ENCODE assay signal across 8 mouse cellular contexts in the genomic region with DNA sequence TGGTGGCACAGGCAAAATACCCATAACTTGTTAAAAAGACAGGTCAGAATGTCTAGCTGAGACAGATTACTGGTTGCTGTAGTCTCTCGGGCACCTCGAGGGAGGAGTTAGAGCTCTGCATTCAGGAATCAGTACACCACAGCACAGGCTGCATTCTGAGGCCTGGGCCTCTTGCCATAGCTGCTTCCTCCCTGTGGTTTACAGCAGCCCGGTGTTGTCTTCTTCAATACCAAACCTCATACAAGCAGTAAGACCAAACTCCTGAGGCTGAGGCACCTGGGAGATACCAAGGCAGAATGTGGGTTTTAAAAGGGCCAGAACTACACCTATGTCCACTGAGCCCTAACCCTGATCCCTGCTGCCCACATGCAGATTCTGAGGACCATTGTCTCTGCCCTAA. TPM values are rescaled to one million over a fixed set of nuclear protein-coding genes. Genes with fewer than 3 reads are reported as not detected.
DNase-seq lines count a peak whose midpoint lies in the region; ATAC-seq and TF ChIP-seq lines count a peak whose summit lies in the region.

No protein-coding gene starts in this region.

- peaks cover 40% of the 10 kb centered on the region for H3K36me3 ChIP-seq in forebrain, embryonic 14.5 days (ENCODE audit: control insufficient read depth, insufficient read depth, low read length)
- H3K36me3 ChIP-seq in forebrain, embryonic 11.5 days (ENCODE audit: control insufficient read depth, insufficient read depth, low read length) = peaks cover 3% of the 10 kb centered on the region
- H3K36me3 ChIP-seq in hindbrain, postnatal 0 days (ENCODE audit: insufficient read depth, low read length) = peaks cover 26% of the 10 kb centered on the region
- peaks cover 17% of the 10 kb centered on the region; the same call in 1 of the 2 replicates for H3K36me3 ChIP-seq in stomach, postnatal 0 days (ENCODE audit: control insufficient read depth, insufficient read depth, low read length)

- no peak overlapping the region for H3K4me2 ChIP-seq in forebrain, embryonic 14.5 days (ENCODE audit: low read length)
- no peak overlapping the region for H3K4me2 ChIP-seq in forebrain, embryonic 11.5 days (ENCODE audit: low read depth, low read length, severe bottlenecking)
- no peak overlapping the region for H3K4me2 ChIP-seq in hindbrain, postnatal 0 days (ENCODE audit: low read depth, low read length)
- no peak overlapping the region for H3K4me2 ChIP-seq in stomach, postnatal 0 days (replicated peaks; ENCODE audit: low read depth)

- no peak overlapping the region for H3K4me3 ChIP-seq in forebrain, embryonic 14.5 days (ENCODE audit: low read depth, low read length)
- H3K4me3 ChIP-seq in forebrain, embryonic 11.5 days (ENCODE audit: low read depth, low read length) = no peak overlapping the region
- H3K4me3 ChIP-seq in hindbrain, postnatal 0 days (ENCODE audit: low read length) = no peak overlapping the region
- H3K4me3 ChIP-seq in stomach, postnatal 0 days (ENCODE audit: low read depth, low read length) = no peak overlapping the region

- no peak for ATAC-seq in forebrain, embryonic 14.5 days
- ATAC-seq in forebrain, embryonic 11.5 days (replicated peaks; ENCODE audit: low FRiP score) = no peak
- no peak for ATAC-seq in hindbrain, postnatal 0 days
- ATAC-seq in stomach, postnatal 0 days (ENCODE audit: low FRiP score, low TSS enrichment) = no peak

- peak; percentile 19 for DNase-seq in forebrain, embryonic 14.5 days (ENCODE audit: low spot score)
- no peak for DNase-seq in forebrain, embryonic 11.5 days (ENCODE audit: low spot score)
- peak; percentile 45 for DNase-seq in thymus, postnatal 0 days (ENCODE audit: low spot score)
- no peak for DNase-seq in thymus, adult 18-20 months
- peak; percentile 17 for DNase-seq in hindbrain, postnatal 0 days (ENCODE audit: low spot score)
- peak; percentile 27 for DNase-seq in stomach, postnatal 0 days (ENCODE audit: low spot score)
- no peak for DNase-seq in retina, embryonic 14.5 days (ENCODE audit: low spot score)
- no peak for DNase-seq in lung, postnatal 10 days

- WGBS in forebrain, embryonic 14.5 days = 55% methylated on average over 3 of the region's 3 CpGs
- WGBS in forebrain, embryonic 11.5 days = 70% methylated on average over 3 of the region's 3 CpGs
- WGBS in hindbrain, postnatal 0 days = 31% methylated on average over 3 of the region's 3 CpGs
- WGBS in stomach, postnatal 0 days = 21% methylated on average over 3 of the region's 3 CpGs

- H3K9me3 ChIP-seq in forebrain, embryonic 14.5 days (replicated peaks; ENCODE audit: control insufficient read depth, low read length) = no peaks in the 10 kb centered on the region
- no peaks in the 10 kb centered on the region for H3K9me3 ChIP-seq in forebrain, embryonic 11.5 days (ENCODE audit: control insufficient read depth, low read length)
- H3K9me3 ChIP-seq in hindbrain, postnatal 0 days (ENCODE audit: low read length) = no peaks in the 10 kb centered on the region
- H3K9me3 ChIP-seq in stomach, postnatal 0 days (ENCODE audit: control insufficient read depth, low read length) = no peaks in the 10 kb centered on the region

- no peaks in the 10 kb centered on the region for H3K27me3 ChIP-seq in forebrain, embryonic 14.5 days (replicated peaks; ENCODE audit: control insufficient read depth, insufficient read depth, low read length)
- no peaks in the 10 kb centered on the region for H3K27me3 ChIP-seq in forebrain, embryonic 11.5 days (ENCODE audit: control insufficient read depth, insufficient read depth, low read length)
- H3K27me3 ChIP-seq in hindbrain, postnatal 0 days (ENCODE audit: insufficient read depth, low read length) = no peaks in the 10 kb centered on the region
- H3K27me3 ChIP-seq in stomach, postnatal 0 days (ENCODE audit: control insufficient read depth, insufficient read depth, low read length) = no peaks in the 10 kb centered on the region

- peaks cover 12% of the 10 kb centered on the region for H3K4me1 ChIP-seq in forebrain, embryonic 14.5 days (ENCODE audit: control insufficient read depth, insufficient read depth, low read length)
- H3K4me1 ChIP-seq in forebrain, embryonic 11.5 days (replicated peaks; ENCODE audit: control insufficient read depth, insufficient read depth, low read length) = peaks cover 16% of the 10 kb centered on the region
- peaks cover 19% of the 10 kb centered on the region for H3K4me1 ChIP-seq in hindbrain, postnatal 0 days (ENCODE audit: insufficient read depth, low read length)
- H3K4me1 ChIP-seq in stomach, postnatal 0 days (replicated peaks; ENCODE audit: control insufficient read depth, insufficient read depth) = 0 out of 2 replicates have a peak, but pooled peaks cover 8% of the 10 kb centered on the region

- TF ChIP-seq CTCF in hindbrain, postnatal 0 days (IDR thresholded peaks at IDR 0.05; ENCODE audit: low read depth) = no peak
- TF ChIP-seq CTCF in stomach, postnatal 0 days (IDR thresholded peaks at IDR 0.05; ENCODE audit: low read depth) = no peak

- no peak overlapping the region for H3K9ac ChIP-seq in forebrain, embryonic 14.5 days (ENCODE audit: low read length)
- H3K9ac ChIP-seq in forebrain, embryonic 11.5 days (ENCODE audit: low read length) = no peak overlapping the region
- H3K9ac ChIP-seq in hindbrain, postnatal 0 days (replicated peaks; ENCODE audit: low read length) = 0 out of 2 replicates have a peak overlapping the region, but pooled peaks have one; percentile 7
- no peak overlapping the region for H3K9ac ChIP-seq in stomach, postnatal 0 days (ENCODE audit: low read length)

- no peak overlapping the region for H3K27ac ChIP-seq in forebrain, embryonic 14.5 days (ENCODE audit: low read depth, low read length)
- H3K27ac ChIP-seq in forebrain, embryonic 11.5 days (ENCODE audit: low read depth, low read length) = no peak overlapping the region
- no peak overlapping the region for H3K27ac ChIP-seq in hindbrain, postnatal 0 days
- H3K27ac ChIP-seq in stomach, postnatal 0 days (replicated peaks) = 0 out of 2 replicates have a peak overlapping the region, but pooled peaks have one; percentile 13

- no peak for TF ChIP-seq EP300 in stomach, postnatal 0 days (optimal IDR thresholded peaks at IDR 0.05)

RNA-seq across cellular contexts. Expression of a gene that starts 1.7 kb away (rescaled TPM):
- 7.4 and 9.5 TPM in 2 replicates for polyA plus RNA-seq in forebrain, embryonic 14.5 days (2014; fragmentation: Nextera tagmentation; extraction: Ambion mirVana)
- 9.4 and 12.0 TPM in 2 replicates for polyA plus RNA-seq in forebrain, embryonic 11.5 days (2014; fragmentation: Nextera tagmentation; extraction: Ambion mirVana)
- polyA plus RNA-seq in thymus, postnatal 0 days (2015; fragmentation: Nextera tagmentation; extraction: Ambion mirVana) = 1.9 and 2.4 TPM in 2 replicates
- total RNA-seq in hindbrain, postnatal 0 days (2014; rRNA removed) = 62.3 and 70.1 TPM in 2 replicates
- 23.6 and 25.5 TPM in 2 replicates for polyA plus RNA-seq in hindbrain, postnatal 0 days (2015; fragmentation: Nextera tagmentation; extraction: Ambion mirVana)
- polyA plus RNA-seq in stomach, postnatal 0 days (2015; fragmentation: Nextera tagmentation; extraction: Ambion mirVana) = 8.0 and 10.5 TPM in 2 replicates

RNA-seq across cellular contexts. Expression of a gene that starts 20.0 kb away (rescaled TPM):
- polyA plus RNA-seq in forebrain, embryonic 14.5 days (2014; fragmentation: Nextera tagmentation; extraction: Ambion mirVana) = 0.49 and 0.60 TPM in 2 replicates
- polyA plus RNA-seq in forebrain, embryonic 11.5 days (2014; fragmentation: Nextera tagmentation; extraction: Ambion mirVana) = 0.08 and 0.11 TPM in 2 replicates
- polyA plus RNA-seq in thymus, postnatal 0 days (2015; fragmentation: Nextera tagmentation; extraction: Ambion mirVana) = 0.34 and 0.40 TPM in 2 replicates
- 2.1 and 4.1 TPM in 2 replicates for total RNA-seq in hindbrain, postnatal 0 days (2014; rRNA removed)
- 2.3 and 2.4 TPM in 2 replicates for polyA plus RNA-seq in hindbrain, postnatal 0 days (2015; fragmentation: Nextera tagmentation; extraction: Ambion mirVana)
- 0.42 and 0.46 TPM in 2 replicates for polyA plus RNA-seq in stomach, postnatal 0 days (2015; fragmentation: Nextera tagmentation; extraction: Ambion mirVana)

RNA-seq across cellular contexts. Expression of a gene that starts 34.9 kb away (rescaled TPM):
- not detected in 2 replicates for polyA plus RNA-seq in forebrain, embryonic 14.5 days (2014; fragmentation: Nextera tagmentation; extraction: Ambion mirVana)
- 0.11 TPM in 1 of 2 replicates, not detected in the other for polyA plus RNA-seq in forebrain, embryonic 11.5 days (2014; fragmentation: Nextera tagmentation; extraction: Ambion mirVana)
- 0.40 and 0.51 TPM in 2 replicates for polyA plus RNA-seq in thymus, postnatal 0 days (2015; fragmentation: Nextera tagmentation; extraction: Ambion mirVana)
- 1.2 and 1.8 TPM in 2 replicates for total RNA-seq in hindbrain, postnatal 0 days (2014; rRNA removed)
- polyA plus RNA-seq in hindbrain, postnatal 0 days (2015; fragmentation: Nextera tagmentation; extraction: Ambion mirVana) = 0.78 and 0.85 TPM in 2 replicates
- 1.5 and 2.0 TPM in 2 replicates for polyA plus RNA-seq in stomach, postnatal 0 days (2015; fragmentation: Nextera tagmentation; extraction: Ambion mirVana)

RNA-seq across cellular contexts. Expression of a gene that starts 38.5 kb away (rescaled TPM):
- 41.5 and 53.0 TPM in 2 replicates for polyA plus RNA-seq in forebrain, embryonic 14.5 days (2014; fragmentation: Nextera tagmentation; extraction: Ambion mirVana)
- polyA plus RNA-seq in forebrain, embryonic 11.5 days (2014; fragmentation: Nextera tagmentation; extraction: Ambion mirVana) = 61.6 and 67.5 TPM in 2 replicates
- polyA plus RNA-seq in thymus, postnatal 0 days (2015; fragmentation: Nextera tagmentation; extraction: Ambion mirVana) = 71.0 and 83.5 TPM in 2 replicates
- 68.7 and 76.6 TPM in 2 replicates for total RNA-seq in hindbrain, postnatal 0 days (2014; rRNA removed)
- polyA plus RNA-seq in hindbrain, postnatal 0 days (2015; fragmentation: Nextera tagmentation; extraction: Ambion mirVana) = 47.1 and 50.4 TPM in 2 replicates
- 27.7 and 32.0 TPM in 2 replicates for polyA plus RNA-seq in stomach, postnatal 0 days (2015; fragmentation: Nextera tagmentation; extraction: Ambion mirVana)

RNA-seq across cellular contexts. Expression of a gene that starts 47.3 kb away (rescaled TPM):
- 149 and 186 TPM in 2 replicates for polyA plus RNA-seq in forebrain, embryonic 14.5 days (2014; fragmentation: Nextera tagmentation; extraction: Ambion mirVana)
- polyA plus RNA-seq in forebrain, embryonic 11.5 days (2014; fragmentation: Nextera tagmentation; extraction: Ambion mirVana) = 90.3 and 94.3 TPM in 2 replicates
- 127 and 128 TPM in 2 replicates for polyA plus RNA-seq in thymus, postnatal 0 days (2015; fragmentation: Nextera tagmentation; extraction: Ambion mirVana)
- total RNA-seq in hindbrain, postnatal 0 days (2014; rRNA removed) = 62.4 and 62.6 TPM in 2 replicates
- 231 and 246 TPM in 2 replicates for polyA plus RNA-seq in hindbrain, postnatal 0 days (2015; fragmentation: Nextera tagmentation; extraction: Ambion mirVana)
- 106 and 119 TPM in 2 replicates for polyA plus RNA-seq in stomach, postnatal 0 days (2015; fragmentation: Nextera tagmentation; extraction: Ambion mirVana)

Comparison
In these comparisons a context has a peak if more than half of its experiments do, and no peak if none do; other contexts are left out.
1. DNase-seq: peak in forebrain, embryonic 14.5 days (single experiment), thymus, postnatal 0 days (single experiment), hindbrain, postnatal 0 days (single experiment) and stomach, postnatal 0 days (single experiment); none in forebrain, embryonic 11.5 days (single experiment), thymus, adult 18-20 months (0 of 2), retina, embryonic 14.5 days (single experiment) and lung, postnatal 10 days (single experiment).